Mouse (Mus musculus): ENCODE data around the gene Ralgps2. TPM values are rescaled to one million over a fixed set of nuclear protein-coding genes. Genes with fewer than 3 reads are reported as not detected.

Gene Ralgps2
- total RNA-seq, 4 experiments from 2014 or later: 34.9 to 50.6 (median 44.1) TPM

DNA sequence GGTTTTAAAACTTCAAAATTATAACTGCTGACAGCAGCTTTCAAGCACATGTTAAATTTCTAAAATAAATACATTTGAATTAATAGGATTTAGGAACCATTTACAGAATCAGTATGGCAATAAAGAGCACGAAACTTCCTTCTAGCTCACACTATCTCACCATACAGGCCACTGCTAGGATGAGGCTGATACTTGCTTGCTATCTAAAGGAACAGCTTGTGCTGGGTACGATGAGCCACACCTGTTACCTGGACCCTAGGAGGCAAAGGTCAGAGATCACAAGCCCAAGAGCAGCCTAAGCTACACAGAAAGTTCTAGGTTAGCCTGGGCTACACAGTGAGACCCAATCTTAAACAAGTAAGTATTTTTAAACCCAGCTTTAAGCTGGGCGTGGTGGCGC, 30.2 kb downstream of the Ralgps2 start:
- no peak for DNase-seq (ENCODE audit: low spot score in 2 of 2)

- DNase-seq (ENCODE audit: low spot score in 2 of 2): no peak
Measured at GRCm38 (mm10) chr1:156905660-156906059, 33.8 kb downstream of the Ralgps2 start.

DNA sequence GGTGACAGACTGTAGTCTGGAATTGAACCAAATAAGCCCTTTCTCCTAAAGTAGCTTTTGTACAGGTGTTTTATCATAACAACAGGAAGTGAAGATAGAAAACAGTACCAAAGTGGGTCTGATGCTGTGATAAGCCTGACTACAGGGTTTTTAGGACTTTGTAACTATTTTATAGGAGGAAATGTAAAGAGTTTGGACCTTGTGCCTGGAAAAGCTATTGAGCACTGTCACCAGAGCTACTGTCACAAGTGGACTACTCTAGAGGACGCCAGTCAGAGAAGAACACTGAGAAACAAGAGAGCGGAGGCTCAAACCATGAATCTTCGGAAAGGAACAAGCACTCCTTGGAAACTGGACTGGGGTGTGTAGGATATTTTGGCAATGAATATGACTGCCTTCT, 35.5 kb downstream of the Ralgps2 start:
- DNase-seq (ENCODE audit: low spot score in 2 of 2): no peak

DNA sequence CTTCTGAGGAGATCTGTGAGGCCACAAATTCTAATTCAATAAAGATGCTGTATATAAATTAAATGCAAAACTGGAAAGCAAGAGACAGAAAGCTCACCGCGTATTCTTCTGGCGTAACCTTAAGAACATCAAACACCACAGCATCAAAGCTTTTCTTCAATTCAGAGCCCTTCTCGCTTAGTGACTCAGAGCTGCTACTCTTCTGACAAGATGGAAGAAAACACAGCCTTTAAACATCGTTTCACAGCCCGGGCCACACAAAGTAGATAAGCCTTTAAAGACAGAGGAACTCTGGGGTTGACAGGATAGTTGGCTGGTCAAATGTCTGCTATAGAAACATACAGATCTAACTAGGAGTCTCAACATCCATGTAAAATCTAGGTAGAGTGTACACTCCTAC, 37.7 kb downstream of the Ralgps2 start:
- DNase-seq (ENCODE audit: low spot score in 2 of 2): no peak

- DNase-seq (ENCODE audit: low spot score in 2 of 2): no peak
Measured at GRCm38 (mm10) chr1:156891561-156891960, 47.9 kb downstream of the Ralgps2 start.

DNA sequence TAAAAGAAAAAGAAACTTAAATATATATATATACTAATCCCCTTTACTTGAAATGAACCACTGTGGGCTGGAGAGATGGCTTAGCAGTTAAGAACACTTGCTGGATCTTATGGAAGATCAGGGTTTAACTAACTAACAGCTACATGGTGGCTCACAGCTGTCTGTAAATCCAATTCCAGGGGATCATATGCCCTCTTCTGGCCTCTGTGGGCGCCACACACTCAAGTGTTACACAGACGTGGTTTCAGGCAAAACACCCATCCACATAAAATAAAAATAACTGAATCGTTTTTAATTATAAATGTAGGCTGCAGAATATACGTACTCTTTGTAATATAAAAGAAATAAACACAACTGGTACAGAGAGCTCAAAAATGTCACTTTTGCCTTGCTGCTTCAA, 50.6 kb downstream of the Ralgps2 start:
- no peak for DNase-seq (ENCODE audit: low spot score in 2 of 2)

DNA sequence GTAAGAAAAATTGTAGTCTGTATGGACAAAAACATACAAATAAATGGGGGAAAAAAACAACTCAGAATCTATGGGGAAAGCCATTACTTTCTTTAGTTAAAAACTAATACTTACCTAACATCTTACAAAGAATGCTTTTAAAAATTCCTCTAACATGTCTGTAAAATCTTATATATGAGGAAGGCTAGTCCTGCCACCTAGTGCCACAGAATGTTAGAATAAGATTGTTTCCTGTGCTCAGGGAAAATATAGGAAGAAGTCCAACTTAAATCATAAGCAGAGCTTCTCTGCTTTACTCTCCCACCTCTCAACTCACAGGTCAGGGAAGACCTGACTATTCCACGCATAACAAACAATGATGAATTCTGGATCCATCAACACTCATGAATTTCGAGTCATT, 53.5 kb downstream of the Ralgps2 start:
- DNase-seq (ENCODE audit: low spot score in 2 of 2): no peak

GRCm38 (mm10) chr1:156884782-156885181, 54.6 kb downstream of the Ralgps2 start:
- no peak for DNase-seq (ENCODE audit: low spot score in 2 of 2)

DNA sequence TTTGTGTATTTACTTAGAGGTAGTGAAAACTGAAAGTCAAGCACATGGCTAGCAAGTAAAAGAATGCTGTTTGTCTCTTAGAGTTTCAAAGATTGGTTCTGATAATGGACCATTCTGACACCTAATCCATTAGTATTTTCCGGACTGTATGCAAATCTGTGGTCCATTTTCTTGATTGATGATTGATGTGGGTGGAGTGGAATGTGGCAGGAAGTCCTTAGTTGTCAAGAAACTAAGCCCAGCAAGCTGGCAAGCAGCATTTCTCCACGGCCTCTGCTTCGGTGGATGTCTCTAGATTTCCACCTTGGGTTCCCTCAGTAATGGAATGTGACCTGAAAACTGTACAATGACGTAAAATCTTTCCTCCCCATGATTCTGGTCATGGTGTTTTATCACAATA, 68.8 kb downstream of the Ralgps2 start:
- DNase-seq (ENCODE audit: low spot score in 2 of 2): no peak

GRCm38 (mm10) chr1:156870028-156870427, 69.4 kb downstream of the Ralgps2 start:
- no peak for DNase-seq (ENCODE audit: low spot score in 2 of 2)

- DNase-seq (ENCODE audit: low spot score in 2 of 2): peak in 1 of 2 experiments; percentile 25
Measured at GRCm38 (mm10) chr1:156864240-156864639, 75.2 kb downstream of the Ralgps2 start.

DNA sequence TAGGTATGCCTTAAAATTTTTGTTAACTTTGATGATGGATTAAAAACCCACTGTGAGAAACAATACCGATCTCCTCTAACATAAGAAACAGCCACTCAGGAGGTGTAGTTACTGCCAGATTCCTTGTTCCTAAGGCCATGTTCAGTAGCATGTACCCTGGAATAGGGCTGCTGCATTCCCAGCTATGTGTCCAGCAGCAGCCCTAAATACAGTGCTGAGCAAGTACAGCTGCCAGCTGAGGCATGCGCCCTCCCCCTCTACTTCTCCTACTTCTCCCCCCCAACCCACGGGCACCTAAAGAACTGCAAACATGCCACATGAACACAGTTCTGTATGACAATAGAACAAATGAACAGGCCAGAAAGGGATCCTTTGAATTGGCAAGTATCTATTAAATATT, 75.7 kb downstream of the Ralgps2 start:
- DNase-seq (ENCODE audit: low spot score in 2 of 2): no peak

DNA sequence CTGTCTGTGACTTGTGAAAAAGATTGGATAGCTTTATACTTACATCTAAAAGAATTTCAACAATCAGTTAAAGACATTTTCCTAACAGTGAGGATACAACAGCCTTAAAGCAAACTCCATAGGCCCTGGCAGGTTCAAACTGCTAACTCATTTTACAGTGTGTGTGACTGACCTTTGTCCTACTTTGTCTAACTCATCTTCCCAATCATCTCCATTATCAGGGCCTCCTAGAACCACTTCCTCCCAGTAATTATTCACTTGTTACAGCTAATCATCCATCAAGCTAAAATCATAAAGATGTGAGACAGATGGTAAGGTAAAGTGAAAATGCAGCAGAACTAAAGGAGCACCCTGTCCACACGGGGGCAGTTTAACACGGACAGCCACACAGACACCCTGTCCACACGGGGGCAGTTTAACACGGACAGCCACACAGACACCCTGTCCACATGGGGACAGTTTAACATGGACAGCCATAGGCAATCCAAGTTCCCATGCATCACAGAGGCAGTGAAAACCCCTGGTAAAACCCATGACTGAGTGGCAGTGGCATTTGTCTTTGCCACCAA, 77.9 kb downstream of the Ralgps2 start:
- DNase-seq (ENCODE audit: low spot score in 2 of 2): no peak

DNA sequence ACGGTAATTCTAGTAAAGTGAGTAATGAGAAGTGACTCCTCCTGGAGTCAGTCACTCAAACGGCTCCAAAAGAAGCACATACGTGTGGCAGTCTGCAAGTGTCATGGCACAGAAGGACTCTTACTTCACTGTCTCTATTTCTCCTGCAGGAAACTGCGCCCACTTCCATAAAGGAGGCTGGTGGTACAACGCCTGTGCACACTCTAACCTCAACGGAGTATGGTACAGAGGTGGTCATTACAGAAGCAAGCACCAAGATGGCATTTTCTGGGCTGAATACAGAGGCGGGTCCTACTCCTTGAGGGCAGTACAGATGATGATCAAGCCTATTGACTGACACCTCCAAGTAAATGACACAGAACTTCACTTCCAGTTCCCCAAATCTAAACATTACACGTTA, 79.2 kb downstream of the Ralgps2 start:
- no peak for DNase-seq (ENCODE audit: low spot score in 2 of 2)

- DNase-seq (ENCODE audit: low spot score in 2 of 2): no peak
Measured at GRCm38 (mm10) chr1:156859711-156860250, 79.6 kb downstream of the Ralgps2 start.

GRCm38 (mm10) chr1:156859156-156859555, 80.3 kb downstream of the Ralgps2 start:
- no peak for DNase-seq (ENCODE audit: low spot score in 2 of 2)

DNA sequence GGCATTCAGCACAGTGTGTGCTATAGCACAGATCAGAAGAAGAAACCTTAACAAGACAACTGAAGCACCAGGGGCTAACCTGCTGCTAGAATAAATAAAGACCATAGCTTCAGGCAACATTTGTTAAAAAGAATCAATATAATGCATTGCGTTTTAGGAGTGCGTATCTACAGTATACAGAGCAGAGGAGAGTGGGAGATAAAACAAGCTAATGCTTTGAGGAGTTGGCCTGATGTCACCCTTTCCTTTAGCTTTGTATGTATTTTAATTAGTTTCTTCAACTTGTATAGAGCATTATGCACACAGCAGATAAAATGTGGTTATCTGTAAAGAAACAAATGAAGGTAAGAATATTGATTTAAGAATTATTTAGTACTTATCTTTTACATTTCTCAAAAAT, 82.8 kb downstream of the Ralgps2 start:
- DNase-seq (ENCODE audit: low spot score in 2 of 2): no peak

GRCm38 (mm10) chr1:156854558-156854957, 84.9 kb downstream of the Ralgps2 start:
- DNase-seq (ENCODE audit: low spot score in 2 of 2): no peak

GRCm38 (mm10) chr1:156852872-156853271, 86.6 kb downstream of the Ralgps2 start:
- DNase-seq (ENCODE audit: low spot score in 2 of 2): no peak

DNA sequence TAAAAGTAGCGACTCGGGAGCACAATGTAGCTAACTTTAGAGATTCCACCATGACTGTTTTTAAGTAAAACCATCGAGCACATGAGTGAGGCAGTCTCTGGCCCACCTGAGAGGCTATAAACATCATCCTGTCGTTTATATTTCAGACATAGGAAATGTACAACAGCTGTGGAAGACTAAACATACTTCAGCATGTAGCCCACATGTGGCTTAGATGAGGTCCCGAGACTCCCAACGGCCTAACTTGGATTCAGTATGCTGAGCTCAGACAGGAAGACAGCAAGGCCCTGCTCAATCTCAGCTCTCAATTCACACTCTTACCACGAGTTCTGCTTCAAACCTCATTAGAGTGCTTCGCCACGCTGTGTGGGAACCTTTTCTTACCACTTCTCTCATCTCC, 87.0 kb downstream of the Ralgps2 start:
- DNase-seq (ENCODE audit: low spot score in 2 of 2): no peak

GRCm38 (mm10) chr1:156847098-156847497, 92.3 kb downstream of the Ralgps2 start:
- no peak for DNase-seq (ENCODE audit: low spot score in 2 of 2)

GRCm38 (mm10) chr1:156841625-156842339, 97.6 kb downstream of the Ralgps2 start:
- no peak for DNase-seq (ENCODE audit: low spot score in 2 of 2)

DNA sequence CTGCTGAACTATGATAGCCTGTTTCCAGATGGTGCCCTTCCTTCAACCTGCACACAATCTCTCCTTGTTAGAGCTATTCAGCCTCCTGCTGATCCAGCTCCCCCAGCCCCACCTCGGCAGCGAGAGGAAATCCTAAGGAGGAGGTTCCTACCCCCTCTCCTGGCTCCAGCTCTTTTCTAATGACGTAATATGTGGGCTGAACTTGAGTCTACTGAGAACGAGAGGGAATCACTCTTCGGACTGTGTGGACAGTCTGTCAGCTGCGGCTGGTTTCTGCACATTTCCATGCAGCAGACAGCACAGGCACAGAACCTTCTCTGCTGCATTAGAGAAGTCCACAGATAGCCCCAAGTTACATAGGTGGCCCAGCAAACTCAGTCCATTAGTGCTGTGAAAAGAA, 100.7 kb downstream of the Ralgps2 start:
- DNase-seq (ENCODE audit: low spot score in 2 of 2): no peak

All from left cerebral cortex, adult 8-10 months (tissue).